In genomic region chr5:24443927-24444326, GRCm38 (mm10) we compare ENCODE assay signal across 8 mouse cellular contexts. TPM values are rescaled to one million over a fixed set of nuclear protein-coding genes. Genes with fewer than 3 reads are reported as not detected.
A peak's percentile ranks its signal among the peaks of the same experiment; 100 is the strongest.
DNase-seq lines count a peak whose midpoint lies in the region; ATAC-seq and TF ChIP-seq lines count a peak whose summit lies in the region.

No protein-coding gene starts in this region.

- TF ChIP-seq POLR2A in heart, adult 2 months (IDR thresholded peaks at IDR 0.05; ENCODE audit: insufficient read depth, low read depth, low read length), result no peak

- H3K4me2 ChIP-seq in forebrain, embryonic 14.5 days (ENCODE audit: low read length), result peak overlapping the region; percentile 97
- peak overlapping the region; percentile 97 for H3K4me2 ChIP-seq in liver, embryonic 15.5 days

- 74% methylated on average over 12 of the region's 12 CpGs for WGBS in heart, adult 2 months
- WGBS in forebrain, embryonic 14.5 days, result 85% methylated on average over 12 of the region's 12 CpGs
- WGBS in liver, embryonic 15.5 days (ENCODE audit: insufficient replicate concordance), result 81% methylated on average over 12 of the region's 12 CpGs

- no peaks in the 10 kb centered on the region for H3K36me3 ChIP-seq in heart, adult 2 months (ENCODE audit: control insufficient read depth, insufficient read depth, low read length)
- peaks cover 34% of the 10 kb centered on the region for H3K36me3 ChIP-seq in ES-E14 (ENCODE audit: control insufficient read depth, insufficient read depth, low read length, poor library complexity, severe bottlenecking)
- H3K36me3 ChIP-seq in forebrain, embryonic 14.5 days (ENCODE audit: control insufficient read depth, insufficient read depth, low read length), result peaks cover 44% of the 10 kb centered on the region
- peaks cover 48% of the 10 kb centered on the region for H3K36me3 ChIP-seq in liver, embryonic 15.5 days (replicated peaks)

- H3K4me1 ChIP-seq in heart, adult 2 months (ENCODE audit: control insufficient read depth, insufficient read depth, low read length), result peaks cover 3% of the 10 kb centered on the region; the same call in 1 of the 2 replicates
- H3K4me1 ChIP-seq in ES-E14 (ENCODE audit: control insufficient read depth in 2 of 2, insufficient read depth in 2 of 2, low read length in 2 of 2, poor library complexity in 1 of 2), result peaks cover 5 to 21% of the 10 kb centered on the region in 2 experiments; a peak in 3 of 4 replicates
- peaks cover 18% of the 10 kb centered on the region for H3K4me1 ChIP-seq in forebrain, embryonic 14.5 days (ENCODE audit: control insufficient read depth, insufficient read depth, low read length)
- H3K4me1 ChIP-seq in liver, embryonic 15.5 days (replicated peaks), result peaks cover 49% of the 10 kb centered on the region

- TF ChIP-seq CTCF in heart, adult 2 months (IDR thresholded peaks at IDR 0.05), result no peak

- H3K79me2 ChIP-seq in heart, adult 2 months (replicated peaks; ENCODE audit: control insufficient read depth, insufficient read depth, low read length), result no peaks in the 10 kb centered on the region

- in situ Hi-C loops in ES-E14 (cut with MboI; ENCODE audit: low sequenced_read_pairs in 2 of 2, unreplicated experiment in 2 of 2), result no loop called here

- no peak for DNase-seq in heart, adult 2 months
- DNase-seq in heart, adult 8-10 months (ENCODE audit: low spot score), result no peak
- DNase-seq in ES-E14 (ENCODE audit: low read depth, low spot score), result no peak
- no peak for DNase-seq in forebrain, embryonic 14.5 days (ENCODE audit: low spot score)
- no peak for DNase-seq in urinary bladder, postnatal 25 days (ENCODE audit: low spot score)
- no peak for DNase-seq in right cerebral cortex, postnatal 4 days
- DNase-seq in gastrocnemius, adult 18-20 months (ENCODE audit: low spot score), result no peak

- intact Hi-C loops in heart, adult 2 months (cut with DNase I), result loop anchor here (2.0 to 10.0 kb wide), 2 partner anchors 17 to 391 kb away; no protein-coding TSS in a partner anchor

- H3K27ac ChIP-seq in heart, adult 2 months, result peak overlapping the region; percentile 97; the same call in 1 of the 2 replicates
- H3K27ac ChIP-seq in ES-E14 (ENCODE audit: insufficient read depth, low read depth, low read length, poor library complexity, severe bottlenecking), result no peak overlapping the region
- no peak overlapping the region for H3K27ac ChIP-seq in forebrain, embryonic 14.5 days (ENCODE audit: low read depth, low read length)
- H3K27ac ChIP-seq in liver, embryonic 15.5 days (replicated peaks), result no peak overlapping the region

- peak overlapping the region; percentile 20; the same call in 1 of the 2 replicates for H3K9ac ChIP-seq in heart, adult 2 months (ENCODE audit: low read depth, low read length)
- peak overlapping the region; percentile 95; the same call in 1 of the 2 replicates for H3K9ac ChIP-seq in ES-E14 (ENCODE audit: insufficient read depth, low read depth, low read length, poor library complexity, severe bottlenecking)
- H3K9ac ChIP-seq in forebrain, embryonic 14.5 days (ENCODE audit: low read length), result peak overlapping the region; percentile 95; the same call in 1 of the 2 replicates
- H3K9ac ChIP-seq in liver, embryonic 15.5 days, result peak overlapping the region; percentile 93

- TF ChIP-seq EP300 in heart, adult 2 months (IDR thresholded peaks at IDR 0.05; ENCODE audit: insufficient read depth, low read depth, low read length), result no peak

- no peaks in the 10 kb centered on the region for H3K9me3 ChIP-seq in ES-E14 (ENCODE audit: control insufficient read depth, insufficient read depth, low read depth, low read length)
- no peaks in the 10 kb centered on the region for H3K9me3 ChIP-seq in forebrain, embryonic 14.5 days (replicated peaks; ENCODE audit: control insufficient read depth, low read length)
- no peaks in the 10 kb centered on the region for H3K9me3 ChIP-seq in liver, embryonic 15.5 days (replicated peaks)

- no peaks in the 10 kb centered on the region for H3K27me3 ChIP-seq in heart, adult 2 months (ENCODE audit: control insufficient read depth, insufficient read depth, low read length)
- no peaks in the 10 kb centered on the region for H3K27me3 ChIP-seq in forebrain, embryonic 14.5 days (replicated peaks; ENCODE audit: control insufficient read depth, insufficient read depth, low read length)
- no peaks in the 10 kb centered on the region for H3K27me3 ChIP-seq in liver, embryonic 15.5 days

- no peak for ATAC-seq in forebrain, embryonic 14.5 days
- ATAC-seq in liver, embryonic 15.5 days (ENCODE audit: insufficient read depth), result no peak

- peak overlapping the region; percentile 76 for H3K4me3 ChIP-seq in heart, adult 2 months
- peak overlapping the region; percentile 93; a peak in 3 of 4 replicates for H3K4me3 ChIP-seq in ES-E14 (ENCODE audit: insufficient read depth in 1 of 2, low read depth in 1 of 2, low read length in 2 of 2, poor library complexity in 1 of 2, severe bottlenecking in 1 of 2)
- peak overlapping the region; percentile 96 for H3K4me3 ChIP-seq in forebrain, embryonic 14.5 days (ENCODE audit: low read depth, low read length)
- H3K4me3 ChIP-seq in liver, embryonic 15.5 days (replicated peaks), result peak overlapping the region; percentile 97

TF ChIP-seq in ES-E14, 5 proteins besides CTCF, POLR2A, EP300 and RAD21:
- no peak for TF ChIP-seq CHD2 (IDR thresholded peaks at IDR 0.05; ENCODE audit: low read depth, low read length)
- TF ChIP-seq ZNF384 (IDR thresholded peaks at IDR 0.05; ENCODE audit: low read depth, low read length), result no peak
- no peak for TF ChIP-seq MAFK (IDR thresholded peaks at IDR 0.05; ENCODE audit: insufficient read depth, low read depth, low read length)
- no peak for TF ChIP-seq ZC3H11A (IDR thresholded peaks at IDR 0.05; ENCODE audit: borderline replicate concordance, low read depth, low read length)
- TF ChIP-seq HCFC1 (IDR thresholded peaks at IDR 0.05; ENCODE audit: borderline replicate concordance, insufficient read depth, low read length), result no peak

RNA-seq across cellular contexts. Expression of gene Fastk, which starts 1.2 kb away (rescaled TPM):
- 100 to 1,000 TPM; 287 to 328 TPM for total RNA-seq in heart, adult 2 months (2021)
- 609 and 613 TPM in 2 replicates for polyA plus RNA-seq in heart, adult 2 months (2012; rRNA removed)
- 100 to 1,000 TPM; 297 to 351 (median 327) TPM for total RNA-seq in heart, adult 8-10 months (2022)
- total RNA-seq in ES-E14 (2012; rRNA removed), result 70.4 and 111 TPM in 2 replicates
- polyA plus RNA-seq in forebrain, embryonic 14.5 days (2014; fragmentation: Nextera tagmentation; extraction: Ambion mirVana), result 89.3 and 94.3 TPM in 2 replicates
- polyA plus RNA-seq in liver, embryonic 15.5 days (2015; fragmentation: Nextera tagmentation; extraction: Ambion mirVana), result 49.3 and 55.5 TPM in 2 replicates
- 100 to 1,000 TPM; 183 to 194 TPM for total RNA-seq in gastrocnemius, adult 18-20 months (2021)

RNA-seq across cellular contexts. Expression of gene Tmub1, which starts 3.7 kb away (rescaled TPM):
- total RNA-seq in heart, adult 2 months (2021), result 10 to 100 TPM; 10.4 to 13.9 TPM
- polyA plus RNA-seq in heart, adult 2 months (2012; rRNA removed), result 28.5 and 34.0 TPM in 2 replicates
- total RNA-seq in heart, adult 8-10 months (2022), result 10 to 100 TPM in 3 of 4 experiments, 1 to 10 TPM in 1; 9.8 to 12.3 (median 11.8) TPM
- total RNA-seq in ES-E14 (2012; rRNA removed), result 7.8 and 11.5 TPM in 2 replicates
- polyA plus RNA-seq in forebrain, embryonic 14.5 days (2014; fragmentation: Nextera tagmentation; extraction: Ambion mirVana), result 45.5 and 47.5 TPM in 2 replicates
- polyA plus RNA-seq in liver, embryonic 15.5 days (2015; fragmentation: Nextera tagmentation; extraction: Ambion mirVana), result 5.1 and 5.5 TPM in 2 replicates
- total RNA-seq in gastrocnemius, adult 18-20 months (2021), result 10 to 100 TPM; 17.7 to 23.3 TPM

RNA-seq across cellular contexts. Expression of gene Agap3, which starts 8.1 kb away (rescaled TPM):
- total RNA-seq in heart, adult 2 months (2021), result 100 to 1,000 TPM in 1 of 2 experiments, 10 to 100 TPM in 1; 88.4 to 103 TPM
- 78.1 and 102 TPM in 2 replicates for polyA plus RNA-seq in heart, adult 2 months (2012; rRNA removed)
- 100 to 1,000 TPM in 1 of 4 experiments, 10 to 100 TPM in 3; 88.8 to 101 (median 95.0) TPM for total RNA-seq in heart, adult 8-10 months (2022)
- 50.1 and 51.2 TPM in 2 replicates for total RNA-seq in ES-E14 (2012; rRNA removed)
- polyA plus RNA-seq in forebrain, embryonic 14.5 days (2014; fragmentation: Nextera tagmentation; extraction: Ambion mirVana), result 47.5 and 49.5 TPM in 2 replicates
- 11.3 and 14.7 TPM in 2 replicates for polyA plus RNA-seq in liver, embryonic 15.5 days (2015; fragmentation: Nextera tagmentation; extraction: Ambion mirVana)
- total RNA-seq in gastrocnemius, adult 18-20 months (2021), result 10 to 100 TPM; 74.3 to 84.7 TPM

RNA-seq across cellular contexts. Expression of gene Slc4a2, which starts 20.3 kb away (rescaled TPM):
- total RNA-seq in heart, adult 2 months (2021), result 10 to 100 TPM; 22.4 to 25.9 TPM
- polyA plus RNA-seq in heart, adult 2 months (2012; rRNA removed), result 37.9 and 41.2 TPM in 2 replicates
- 10 to 100 TPM; 21.9 to 32.5 (median 24.7) TPM for total RNA-seq in heart, adult 8-10 months (2022)
- total RNA-seq in ES-E14 (2012; rRNA removed), result 30.4 and 31.5 TPM in 2 replicates
- 11.5 and 14.6 TPM in 2 replicates for polyA plus RNA-seq in forebrain, embryonic 14.5 days (2014; fragmentation: Nextera tagmentation; extraction: Ambion mirVana)
- polyA plus RNA-seq in liver, embryonic 15.5 days (2015; fragmentation: Nextera tagmentation; extraction: Ambion mirVana), result 8.9 and 10.3 TPM in 2 replicates
- total RNA-seq in gastrocnemius, adult 18-20 months (2021), result 10 to 100 TPM; 13.9 to 14.3 TPM

RNA-seq across cellular contexts. Expression of gene Cdk5, which starts 20.6 kb away (rescaled TPM):
- 10 to 100 TPM; 19.9 to 21.7 TPM for total RNA-seq in heart, adult 2 months (2021)
- polyA plus RNA-seq in heart, adult 2 months (2012; rRNA removed), result 42.7 and 51.8 TPM in 2 replicates
- total RNA-seq in heart, adult 8-10 months (2022), result 10 to 100 TPM; 17.3 to 23.7 (median 19.1) TPM
- 17.8 and 23.4 TPM in 2 replicates for total RNA-seq in ES-E14 (2012; rRNA removed)
- 106 and 113 TPM in 2 replicates for polyA plus RNA-seq in forebrain, embryonic 14.5 days (2014; fragmentation: Nextera tagmentation; extraction: Ambion mirVana)
- polyA plus RNA-seq in liver, embryonic 15.5 days (2015; fragmentation: Nextera tagmentation; extraction: Ambion mirVana), result 7.7 and 8.8 TPM in 2 replicates
- 10 to 100 TPM; 10.5 to 11.2 TPM for total RNA-seq in gastrocnemius, adult 18-20 months (2021)

Comparison
In these comparisons a context has a peak if more than half of its experiments do, and no peak if none do; other contexts are left out.
1. H3K9ac ChIP-seq: peak in every context shown above with its lines; median percentile 95 in ES-E14; 95 in forebrain, embryonic 14.5 days; 93 in liver, embryonic 15.5 days; 20 in heart, adult 2 months.